Mouse (Mus musculus): ENCODE data around the gene Rnf186. TPM values are rescaled to one million over a fixed set of nuclear protein-coding genes. Genes with fewer than 3 reads are reported as not detected.

Gene Rnf186
- total and polyA plus RNA-seq, 3 experiments = not detected

- H3K36me3 ChIP-seq (replicated peaks in 1 of 2; ENCODE audit: control insufficient read depth in 1 of 2, insufficient read depth in 1 of 2, low read length in 1 of 2) = peaks cover 5 to 33% of the 10 kb centered on the region in 2 experiments
- no peak overlapping the region for H3K4me2 ChIP-seq (ENCODE audit: insufficient read depth, low read depth, poor library complexity, severe bottlenecking)
- no peak overlapping the region for H3K27ac ChIP-seq (ENCODE audit: insufficient read depth, low read depth)
- H3K4me3 ChIP-seq (replicated peaks in 1 of 3; ENCODE audit: low read depth in 2 of 3, low read length in 2 of 3, poor library complexity in 1 of 3) = no peak overlapping the region
- no peak for DNase-seq (ENCODE audit: extremely low read depth)
- dilution Hi-C loops (cut with MboI; ENCODE audit: extremely low pct_ligation_motif_present, extremely low pct_unique_long_range_greater_than_20kb, low sequenced_read_pairs) = no loop called here
- no peaks in the 10 kb centered on the region for H3K27me3 ChIP-seq (replicated peaks)
- TF ChIP-seq RAD21 (IDR thresholded peaks at IDR 0.05; ENCODE audit: low read depth, low read length) = no peak
- no peak for TF ChIP-seq BHLHE40 (IDR thresholded peaks at IDR 0.05; ENCODE audit: low read depth, low read length)
- TF ChIP-seq GABPA (IDR thresholded peaks at IDR 0.05; ENCODE audit: insufficient replicate concordance, low read depth, low read length) = no peak
- no peak for TF ChIP-seq CTCF (conservative IDR thresholded peaks at IDR 0.05 in 1 of 2, IDR thresholded peaks at IDR 0.05 in 1 of 2; ENCODE audit: low read depth in 2 of 2, low read length in 2 of 2)
- no peak for TF ChIP-seq PAX5 (IDR thresholded peaks at IDR 0.05; ENCODE audit: low read length)
- TF ChIP-seq SIN3A (IDR thresholded peaks at IDR 0.05; ENCODE audit: low read length) = no peak
- no peak for TF ChIP-seq IRF4 (IDR thresholded peaks at IDR 0.05; ENCODE audit: low read depth, low read length)
- no peak for TF ChIP-seq ZNF384 (IDR thresholded peaks at IDR 0.05; ENCODE audit: low read depth, low read length)
- TF ChIP-seq ZC3H11A (IDR thresholded peaks at IDR 0.05; ENCODE audit: low read depth, low read length) = no peak
- TF ChIP-seq MAFK (IDR thresholded peaks at IDR 0.05; ENCODE audit: insufficient replicate concordance, low read length) = no peak
- TF ChIP-seq UBTF (IDR thresholded peaks at IDR 0.05; ENCODE audit: low read depth, low read length) = no peak
- TF ChIP-seq NELFE (IDR thresholded peaks at IDR 0.05; ENCODE audit: low read depth, low read length) = no peak
- TF ChIP-seq MYC (IDR thresholded peaks at IDR 0.05; ENCODE audit: low read depth, low read length) = no peak
- no peak for TF ChIP-seq KAT2A (IDR thresholded peaks at IDR 0.05; ENCODE audit: insufficient replicate concordance, low read length)
- H3K9me3 ChIP-seq (replicated peaks; ENCODE audit: low read length) = no peaks in the 10 kb centered on the region
- H3K4me1 ChIP-seq (ENCODE audit: control insufficient read depth in 1 of 2, insufficient read depth in 2 of 2) = no peaks in the 10 kb centered on the region
- in situ Hi-C loops (cut with MboI; ENCODE audit: low pct_ligation_motif_present, low pct_unique_long_range_greater_than_20kb, low sequenced_read_pairs) = no loop called here
- no peaks in the 10 kb centered on the region for H3K79me2 ChIP-seq (replicated peaks; ENCODE audit: control insufficient read depth, extremely low read depth, insufficient read depth, poor library complexity, severe bottlenecking)
- H3K9ac ChIP-seq (ENCODE audit: insufficient read depth, low read depth) = no peak overlapping the region
Measured at GRCm38 (mm10) chr4:139004067-139004466, 37.2 kb downstream of the Rnf186 start.

DNA sequence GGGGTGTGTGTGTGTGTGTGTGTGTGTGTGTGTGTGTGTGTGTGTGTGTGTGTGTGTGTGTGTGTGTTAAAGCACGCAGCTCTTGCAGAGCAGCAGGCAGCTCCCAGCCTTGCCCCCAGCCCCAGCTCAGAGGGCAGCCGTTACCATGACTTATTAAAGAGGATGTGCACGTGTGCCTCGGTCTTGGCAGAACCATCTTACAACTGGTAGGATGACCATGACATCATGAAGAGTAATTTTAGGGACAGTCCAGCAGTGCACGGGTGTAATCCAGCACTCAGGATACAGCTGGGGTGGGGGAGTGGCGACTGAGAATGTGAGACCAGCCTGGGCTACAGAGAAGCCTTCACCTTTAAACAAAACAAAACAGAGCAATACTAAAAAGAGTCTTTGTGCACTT is 38.3 kb downstream of the Rnf186 start:
- DNase-seq (ENCODE audit: extremely low read depth) = no peak
- Histone ChIP-seq H3K9me3 (replicated peaks; ENCODE audit: low read length) (no peaks in the 10 kb centered on the region), H3K27ac (ENCODE audit: insufficient read depth, low read depth) (no peak overlapping the region), H3K4me2 (ENCODE audit: insufficient read depth, low read depth, poor library complexity, severe bottlenecking) (no peak overlapping the region), H3K4me3 (replicated peaks in 1 of 3; ENCODE audit: low read depth in 2 of 3, low read length in 2 of 3, poor library complexity in 1 of 3) (no peak overlapping the region), H3K79me2 (replicated peaks; ENCODE audit: control insufficient read depth, extremely low read depth, insufficient read depth, poor library complexity, severe bottlenecking) (no peaks in the 10 kb centered on the region), H3K9ac (ENCODE audit: insufficient read depth, low read depth) (no peak overlapping the region), H3K36me3 (replicated peaks in 1 of 2; ENCODE audit: control insufficient read depth in 1 of 2, insufficient read depth in 1 of 2, low read length in 1 of 2) (peaks cover 0 to 25% of the 10 kb centered on the region in 2 experiments), H3K27me3 (replicated peaks) (no peaks in the 10 kb centered on the region), H3K4me1 (ENCODE audit: control insufficient read depth in 1 of 2, insufficient read depth in 2 of 2) (no peaks in the 10 kb centered on the region)
- TF ChIP-seq TBP (conservative IDR thresholded peaks at IDR 0.05; ENCODE audit: low read depth, low read length) = no peak
- TF ChIP-seq IRF4 (IDR thresholded peaks at IDR 0.05; ENCODE audit: low read depth, low read length) = no peak
- no peak for TF ChIP-seq BHLHE40 (IDR thresholded peaks at IDR 0.05; ENCODE audit: low read depth, low read length)
- TF ChIP-seq RAD21 (IDR thresholded peaks at IDR 0.05; ENCODE audit: low read depth, low read length) = no peak
- no peak for TF ChIP-seq TCF12 (IDR thresholded peaks at IDR 0.05; ENCODE audit: low read depth, low read length)
- no peak for TF ChIP-seq CHD1 (IDR thresholded peaks at IDR 0.05; ENCODE audit: low read depth, low read length)
- in situ Hi-C loops (cut with MboI; ENCODE audit: low pct_ligation_motif_present, low pct_unique_long_range_greater_than_20kb, low sequenced_read_pairs) (no loop called here), dilution Hi-C loops (cut with MboI; ENCODE audit: extremely low pct_ligation_motif_present, extremely low pct_unique_long_range_greater_than_20kb, low sequenced_read_pairs) (no loop called here)
